Mouse (Mus musculus): ENCODE results near the gene Smtn. TPM values are rescaled to one million over a fixed set of nuclear protein-coding genes. Genes with fewer than 3 reads are reported as not detected.

Gene Smtn
- polyA plus RNA-seq, 1 experiment, result 54.7 TPM

GRCm38 (mm10) chr11:3563853-3564252, 23.4 kb upstream of the Smtn start:
- H3K4me3 ChIP-seq (replicated peaks; ENCODE audit: control insufficient read depth, low read depth, low read length), result no peak overlapping the region
- 86% methylated on average over 6 of the region's 6 CpGs for WGBS
- H3K4me1 ChIP-seq (ENCODE audit: control insufficient read depth, insufficient read depth, low read length), result no peaks in the 10 kb centered on the region; the same call in 1 of the 2 replicates
- H3K27ac ChIP-seq (ENCODE audit: control insufficient read depth, insufficient read depth, low read depth, low read length, poor library complexity), result no peak overlapping the region
- TF ChIP-seq CTCF (IDR thresholded peaks at IDR 0.05; ENCODE audit: control insufficient read depth, insufficient read depth, low read length), result no peak
- TF ChIP-seq POLR2A (IDR thresholded peaks at IDR 0.05; ENCODE audit: borderline replicate concordance, control insufficient read depth, low read depth, low read length), result no peak

GRCm38 (mm10) chr11:3560202-3560601, 19.8 kb upstream of the Smtn start:
- H3K27ac ChIP-seq (ENCODE audit: control insufficient read depth, insufficient read depth, low read depth, low read length, poor library complexity), result no peak overlapping the region
- no peak for TF ChIP-seq CTCF (IDR thresholded peaks at IDR 0.05; ENCODE audit: control insufficient read depth, insufficient read depth, low read length)
- no peak for TF ChIP-seq POLR2A (IDR thresholded peaks at IDR 0.05; ENCODE audit: borderline replicate concordance, control insufficient read depth, low read depth, low read length)
- H3K4me3 ChIP-seq (replicated peaks; ENCODE audit: control insufficient read depth, low read depth, low read length), result no peak overlapping the region
- 45% methylated on average over 5 of the region's 5 CpGs for WGBS
- no peaks in the 10 kb centered on the region; the same call in 1 of the 2 replicates for H3K4me1 ChIP-seq (ENCODE audit: control insufficient read depth, insufficient read depth, low read length)

- Histone ChIP-seq H3K27ac (ENCODE audit: control insufficient read depth, insufficient read depth, low read depth, low read length, poor library complexity) (no peak overlapping the region), H3K4me3 (replicated peaks; ENCODE audit: control insufficient read depth, low read depth, low read length) (no peak overlapping the region), H3K4me1 (ENCODE audit: control insufficient read depth, insufficient read depth, low read length) (no peaks in the 10 kb centered on the region; the same call in 1 of the 2 replicates)
- TF ChIP-seq POLR2A (IDR thresholded peaks at IDR 0.05; ENCODE audit: borderline replicate concordance, control insufficient read depth, low read depth, low read length), result no peak
- TF ChIP-seq CTCF (IDR thresholded peaks at IDR 0.05; ENCODE audit: control insufficient read depth, insufficient read depth, low read length), result no peak
- WGBS, result 69% methylated on average over 3 of the region's 3 CpGs
Measured at GRCm38 (mm10) chr11:3557852-3558251, 17.4 kb upstream of the Smtn start.

GRCm38 (mm10) chr11:3554976-3555375, 14.6 kb upstream of the Smtn start:
- no peak overlapping the region for H3K27ac ChIP-seq (ENCODE audit: control insufficient read depth, insufficient read depth, low read depth, low read length, poor library complexity)
- no peak overlapping the region for H3K4me3 ChIP-seq (replicated peaks; ENCODE audit: control insufficient read depth, low read depth, low read length)
- 72% methylated on average over 4 of the region's 4 CpGs for WGBS
- TF ChIP-seq CTCF (IDR thresholded peaks at IDR 0.05; ENCODE audit: control insufficient read depth, insufficient read depth, low read length) (no peak), POLR2A (IDR thresholded peaks at IDR 0.05; ENCODE audit: borderline replicate concordance, control insufficient read depth, low read depth, low read length) (no peak)
- no peaks in the 10 kb centered on the region; the same call in 1 of the 2 replicates for H3K4me1 ChIP-seq (ENCODE audit: control insufficient read depth, insufficient read depth, low read length)

GRCm38 (mm10) chr11:3549791-3550190, 9.4 kb upstream of the Smtn start:
- Histone ChIP-seq H3K4me3 (replicated peaks; ENCODE audit: control insufficient read depth, low read depth, low read length) (no peak overlapping the region), H3K27ac (ENCODE audit: control insufficient read depth, insufficient read depth, low read depth, low read length, poor library complexity) (no peak overlapping the region), H3K4me1 (ENCODE audit: control insufficient read depth, insufficient read depth, low read length) (peaks cover 1% of the 10 kb centered on the region; the same call in 1 of the 2 replicates)
- TF ChIP-seq POLR2A (IDR thresholded peaks at IDR 0.05; ENCODE audit: borderline replicate concordance, control insufficient read depth, low read depth, low read length), result no peak
- TF ChIP-seq CTCF (IDR thresholded peaks at IDR 0.05; ENCODE audit: control insufficient read depth, insufficient read depth, low read length), result no peak
- WGBS, result 86% methylated on average over 5 of the region's 5 CpGs

- H3K4me3 ChIP-seq (replicated peaks; ENCODE audit: control insufficient read depth, low read depth, low read length), result no peak overlapping the region
- H3K4me1 ChIP-seq (ENCODE audit: control insufficient read depth, insufficient read depth, low read length), result peaks cover 1% of the 10 kb centered on the region; the same call in 1 of the 2 replicates
- 67% methylated on average over 3 of the region's 3 CpGs for WGBS
- no peak overlapping the region for H3K27ac ChIP-seq (ENCODE audit: control insufficient read depth, insufficient read depth, low read depth, low read length, poor library complexity)
- TF ChIP-seq CTCF (IDR thresholded peaks at IDR 0.05; ENCODE audit: control insufficient read depth, insufficient read depth, low read length), result no peak
- no peak for TF ChIP-seq POLR2A (IDR thresholded peaks at IDR 0.05; ENCODE audit: borderline replicate concordance, control insufficient read depth, low read depth, low read length)
Measured at GRCm38 (mm10) chr11:3548564-3549295, 8.3 kb upstream of the Smtn start.

- WGBS, result 64% methylated on average over 6 of the region's 6 CpGs
- H3K4me1 ChIP-seq (ENCODE audit: control insufficient read depth, insufficient read depth, low read length), result peaks cover 1% of the 10 kb centered on the region; the same call in 1 of the 2 replicates
- H3K4me3 ChIP-seq (replicated peaks; ENCODE audit: control insufficient read depth, low read depth, low read length), result no peak overlapping the region
- no peak for TF ChIP-seq CTCF (IDR thresholded peaks at IDR 0.05; ENCODE audit: control insufficient read depth, insufficient read depth, low read length)
- no peak for TF ChIP-seq POLR2A (IDR thresholded peaks at IDR 0.05; ENCODE audit: borderline replicate concordance, control insufficient read depth, low read depth, low read length)
- H3K27ac ChIP-seq (ENCODE audit: control insufficient read depth, insufficient read depth, low read depth, low read length, poor library complexity), result no peak overlapping the region
Measured at GRCm38 (mm10) chr11:3547969-3548368, 7.6 kb upstream of the Smtn start.

- no peak overlapping the region for H3K27ac ChIP-seq (ENCODE audit: control insufficient read depth, insufficient read depth, low read depth, low read length, poor library complexity)
- no peak for TF ChIP-seq POLR2A (IDR thresholded peaks at IDR 0.05; ENCODE audit: borderline replicate concordance, control insufficient read depth, low read depth, low read length)
- TF ChIP-seq CTCF (IDR thresholded peaks at IDR 0.05; ENCODE audit: control insufficient read depth, insufficient read depth, low read length), result no peak
- no peak overlapping the region for H3K4me3 ChIP-seq (replicated peaks; ENCODE audit: control insufficient read depth, low read depth, low read length)
- WGBS, result 65% methylated on average over 2 of the region's 2 CpGs
- H3K4me1 ChIP-seq (ENCODE audit: control insufficient read depth, insufficient read depth, low read length), result peaks cover 1% of the 10 kb centered on the region; the same call in 1 of the 2 replicates
Measured at GRCm38 (mm10) chr11:3547047-3547446, 6.6 kb upstream of the Smtn start.

All from bone marrow, adult 2 months (tissue).